20 mouse cellular contexts compared by ENCODE assay signal in the genomic region with DNA sequence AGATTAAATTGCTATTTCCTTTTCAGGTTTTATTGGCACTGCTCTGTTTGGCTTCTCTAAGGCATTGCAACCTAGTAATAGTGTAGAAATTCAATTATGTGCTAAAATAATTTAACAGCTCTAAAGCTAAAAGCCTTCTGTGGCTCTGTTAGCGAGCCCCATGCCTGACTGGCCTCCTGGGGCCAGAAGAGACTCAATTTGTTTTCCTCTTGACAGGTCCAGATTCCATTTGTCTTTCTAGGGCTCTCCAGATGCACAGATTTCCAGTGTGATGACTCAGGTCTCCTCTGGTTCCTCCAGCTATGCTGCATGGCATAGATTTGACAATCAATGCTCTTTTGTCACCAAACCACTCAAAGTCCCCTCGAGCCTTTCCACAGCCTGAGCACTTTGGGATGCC. TPM values are rescaled to one million over a fixed set of nuclear protein-coding genes. Genes with fewer than 3 reads are reported as not detected.
"Had no signal": no experiment of that assay in that cellular context is flagged by ENCODE, and none has a peak within 500 bp of the region (broad histone marks: within the 10 kb centered on the region; RNA-seq: fewer than 3 reads in every experiment).

No protein-coding gene starts in this region.

- H3K36me3 ChIP-seq: limb, embryonic 10.5 days; liver, embryonic 15.5 days; midbrain, embryonic 10.5 days; midbrain, embryonic 15.5 days had no signal

- H3K9ac ChIP-seq: liver, embryonic 15.5 days; midbrain, embryonic 15.5 days had no signal

- DNase-seq: kidney, postnatal 14 days; lung, adult 2 months; lung, postnatal 36 days; right cerebral cortex, postnatal 4 days; spleen, adult 18-20 months; thymus, adult 2 months; thymus, postnatal 25 days had no signal

- H3K4me3 ChIP-seq: left cerebral cortex, adult 2 months; limb, embryonic 10.5 days; liver, embryonic 15.5 days; midbrain, embryonic 10.5 days; midbrain, embryonic 15.5 days had no signal

- H3K4me2 ChIP-seq: liver, embryonic 11.5 days; liver, embryonic 15.5 days; midbrain, embryonic 15.5 days had no signal

- H3K27me3 ChIP-seq: liver, embryonic 15.5 days; midbrain, embryonic 15.5 days had no signal

- H3K4me1 ChIP-seq: midbrain, embryonic 15.5 days had no signal

- ATAC-seq: lung, postnatal 0 days; midbrain, embryonic 15.5 days had no signal

- H3K9me3 ChIP-seq: limb, embryonic 10.5 days; liver, embryonic 15.5 days; midbrain, embryonic 10.5 days; midbrain, embryonic 15.5 days had no signal

- H3K27ac ChIP-seq: left cerebral cortex, adult 2 months; limb, embryonic 10.5 days; liver, embryonic 15.5 days; midbrain, embryonic 10.5 days; midbrain, embryonic 15.5 days had no signal

RNA-seq across cellular contexts. Expression of gene Akain1, which starts 38.4 kb away (rescaled TPM):
- polyA plus RNA-seq: kidney, embryonic 14.5 days; large intestine, adult 2 months; limb, embryonic 10.5 days; limb, embryonic 14.5 days; liver, embryonic 11.5 days; liver, embryonic 15.5 days; lung, adult 2 months; lung, postnatal 0 days; midbrain, embryonic 10.5 days; stomach, embryonic 14.5 days; testis, adult 2 months; urinary bladder, adult 2 months had no signal
